Mouse (Mus musculus) MEL (cell line): ENCODE measurements around the gene Olfr1555-ps1. TPM values are rescaled to one million over a fixed set of nuclear protein-coding genes. Genes with fewer than 3 reads are reported as not detected.

ENCODE experiments used
- DNase-seq: peaks from one replicate; pipeline ENCODE4 v3.0.0; 2011; ENCODE audit warnings: low read depth, low spot score
- H3K27ac ChIP-seq: 2 replicates; pipeline ENCODE4 v1.5.1; 2012; ENCODE audit warnings: low read depth, mild to moderate bottlenecking, control low read depth, low read length, moderate library complexity; ENCODE audit not compliant: control insufficient read depth
- H3K27me3 ChIP-seq, 2 experiments: fragments of 150-350 bp in 1 of 2; sonication (generic) in 1 of 2; 2 replicates each; pipeline ENCODE4 v1.6.1; 2012; ENCODE audit warnings: low read length in 2 of 2, mild to moderate bottlenecking in 2 of 2, improper control_type of control experiment in 1 of 2, moderate library complexity in 1 of 2; ENCODE audit not compliant: insufficient read depth in 2 of 2, control insufficient read depth in 1 of 2
- H3K36me3 ChIP-seq, 2 experiments: 2 replicates each; pipeline ENCODE4 v1.6.1; 2012 to 2014; ENCODE audit warnings: low read length in 2 of 2, improper control_type of control experiment in 1 of 2, inconsistent platforms in 1 of 2, mild to moderate bottlenecking in 1 of 2; ENCODE audit not compliant: insufficient read depth in 2 of 2, control insufficient read depth in 1 of 2
- H3K4me1 ChIP-seq, 2 experiments: fragments of 150-350 bp in 1 of 2; sonication (generic) in 1 of 2; 2 replicates each; pipeline ENCODE4 v1.6.1; 2012; ENCODE audit warnings: low read length in 2 of 2, improper control_type of control experiment in 1 of 2, mild to moderate bottlenecking in 1 of 2; ENCODE audit not compliant: insufficient read depth in 2 of 2, control insufficient read depth in 1 of 2
- H3K4me3 ChIP-seq, 2 experiments: fragments of 150-350 bp in 1 of 2; sonication (generic) in 1 of 2; 2 replicates each; pipeline ENCODE4 v1.5.1; 2012; ENCODE audit warnings: low read depth in 2 of 2, low read length in 2 of 2, mild to moderate bottlenecking in 2 of 2, moderate library complexity in 2 of 2, control low read depth in 1 of 2, improper control_type of control experiment in 1 of 2; ENCODE audit not compliant: control insufficient read depth in 1 of 2, insufficient read depth in 1 of 2
- H3K79me2 ChIP-seq: 2 replicates; pipeline ENCODE4 v1.6.1; 2012; ENCODE audit warnings: mild to moderate bottlenecking, low read length, moderate library complexity; ENCODE audit not compliant: control insufficient read depth, poor library complexity, insufficient read depth
- H3K9ac ChIP-seq: 2 replicates; pipeline ENCODE4 v1.6.1; 2012; ENCODE audit warnings: low read depth, mild to moderate bottlenecking, control low read depth, low read length, moderate library complexity; ENCODE audit not compliant: control insufficient read depth, poor library complexity, severe bottlenecking
- H3K9me3 ChIP-seq: fragments of 150-350 bp; sonication (generic); replicated peaks from 2 replicates; pipeline ENCODE4 v1.6.1; 2012; ENCODE audit warnings: mild to moderate bottlenecking, low read length, improper control_type of control experiment, moderate library complexity; ENCODE audit not compliant: insufficient read depth
- ELF1 ChIP-seq: IDR thresholded peaks from 2 replicates; pipeline ENCODE4 v1.6.1; 2014; ENCODE audit warnings: low read depth, mild to moderate bottlenecking, inconsistent platforms, low read length, improper control_type of control experiment, moderate library complexity
- MXI1 ChIP-seq: IDR thresholded peaks from 2 replicates; pipeline ENCODE4 v1.6.1; 2011; ENCODE audit warnings: mild to moderate bottlenecking, low read depth, low read length, improper control_type of control experiment
- MYB ChIP-seq: IDR thresholded peaks from 2 replicates; pipeline ENCODE4 v1.6.1; 2011; ENCODE audit warnings: mild to moderate bottlenecking, low read depth, low read length, improper control_type of control experiment
- NELFE ChIP-seq: IDR thresholded peaks from 2 replicates; pipeline ENCODE4 v1.6.1; 2011; ENCODE audit warnings: low read depth, low read length, improper control_type of control experiment
- NRF1 ChIP-seq: IDR thresholded peaks from 2 replicates; pipeline ENCODE4 v1.6.1; 2014; ENCODE audit warnings: low read depth, mild to moderate bottlenecking, inconsistent platforms, low read length, improper control_type of control experiment, moderate library complexity; ENCODE audit not compliant: poor library complexity, insufficient read depth, severe bottlenecking
- RAD21 ChIP-seq: IDR thresholded peaks from 2 replicates; pipeline ENCODE4 v1.6.1; 2011; ENCODE audit warnings: mild to moderate bottlenecking, low read depth, low read length, improper control_type of control experiment
- USF1 ChIP-seq: IDR thresholded peaks from 2 replicates; pipeline ENCODE4 v1.6.1; 2014; ENCODE audit warnings: low read depth, mild to moderate bottlenecking, inconsistent platforms, low read length, improper control_type of control experiment, moderate library complexity
- USF2 ChIP-seq, 2 experiments: IDR thresholded peaks; 2 replicates each; pipeline ENCODE4 v1.6.1; 2011 to 2012; ENCODE audit warnings: improper control_type of control experiment in 2 of 2, low read length in 2 of 2, borderline replicate concordance in 1 of 2, inconsistent platforms in 1 of 2, low read depth in 1 of 2, mild to moderate bottlenecking in 1 of 2; ENCODE audit not compliant: insufficient read depth in 1 of 2
- ZC3H11A ChIP-seq: IDR thresholded peaks from 2 replicates; pipeline ENCODE4 v1.6.1; 2012; ENCODE audit warnings: low read depth, mild to moderate bottlenecking, inconsistent platforms, low read length, improper control_type of control experiment
- ZNF384 ChIP-seq: IDR thresholded peaks from 2 replicates; pipeline ENCODE4 v1.6.1; 2012; ENCODE audit warnings: low read depth, mild to moderate bottlenecking, inconsistent platforms, low read length, improper control_type of control experiment
- polyA plus RNA-seq, 2 experiments: library from polyadenylated mRNA; stranded (reverse) in 1 of 2; unstranded in 1 of 2; fragments of >175 nt in 1 of 2; fragments of >200 nt in 1 of 2; gene quantifications; 2 replicates each; pipeline versions ENCODE4 v1.2.1 to v1.2.4; 2012; ENCODE audit warnings: low replicate concordance in 2 of 2, low read depth in 1 of 2; ENCODE audit not compliant: insufficient read length in 2 of 2, insufficient read depth in 1 of 2, missing spikeins in 1 of 2
- total RNA-seq: library from RNA; depleted of rRNA; stranded (reverse); fragments of 300-350 nt; gene quantifications from 2 replicates; pipeline ENCODE4 v1.2.3, GENCODE M21; 2012; rRNA removed

The Olfr1555-ps1 gene
- total and polyA plus RNA-seq, 3 experiments, result not detected

DNA sequence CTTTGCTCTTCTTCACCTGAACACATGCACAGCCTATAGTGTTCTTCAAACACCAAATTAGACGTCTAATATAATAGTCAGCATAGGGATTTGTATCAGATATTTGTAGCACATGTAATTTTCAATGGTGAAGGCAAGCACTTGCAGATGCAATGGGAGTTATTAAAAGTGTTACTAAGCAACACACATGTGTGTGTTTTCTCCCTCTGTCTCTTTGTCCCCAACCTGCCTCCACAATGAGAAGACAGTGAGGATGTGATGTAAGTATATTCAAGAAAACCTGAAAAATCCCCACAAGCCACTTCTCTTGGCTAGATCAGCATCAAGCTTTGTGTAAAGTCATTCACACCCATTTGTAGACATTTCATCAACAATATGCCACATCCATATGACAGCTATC lies 54.1 kb downstream of the Olfr1555-ps1 start, which contains the start of gene Olfr1428:
TSS of gene Olfr1428 (minus strand) at position 101 of the 400 bp plus-strand sequence.
- H3K4me1 ChIP-seq, result no peaks in the 10 kb centered on the region
- DNase-seq, result no peak
- H3K27me3 ChIP-seq, result no peaks in the 10 kb centered on the region
- H3K36me3 ChIP-seq, result no peaks in the 10 kb centered on the region
- H3K4me3 ChIP-seq, result no peak within 1 kb of the TSS
- TF ChIP-seq ZC3H11A, result no peak
- TF ChIP-seq NELFE, result no peak
- TF ChIP-seq ZNF384, result no peak
- no peak for TF ChIP-seq RAD21
- TF ChIP-seq USF2 (IDR thresholded peaks at IDR 0.05; ENCODE audit: borderline replicate concordance in 1 of 2, insufficient read depth in 1 of 2, low read depth in 1 of 2, low read length in 2 of 2), result no peak
- TF ChIP-seq MXI1, result no peak
- no peak for TF ChIP-seq NRF1
- no peak for TF ChIP-seq ELF1
- no peak for TF ChIP-seq MYB
- TF ChIP-seq USF1, result no peak
- TF ChIP-seq, all 39 proteins: peak for 0
- H3K9me3 ChIP-seq, result no peaks in the 10 kb centered on the region
- no peak within 1 kb of the TSS for H3K27ac ChIP-seq
- H3K9ac ChIP-seq, result no peak within 1 kb of the TSS
- H3K79me2 ChIP-seq, result no peaks in the 10 kb centered on the region

Other genes starting within 250 kb of the Olfr1555-ps1 start
- gene Osbp, start 204.2 kb downstream of the Olfr1555-ps1 start, total RNA-seq, result 16.4 and 16.5 TPM in 2 replicates
- gene Osbp, start 204.2 kb downstream of the Olfr1555-ps1 start, polyA plus RNA-seq, result 10 to 100 TPM; 38.8 to 64.6 TPM
- gene Olfr1423, start 128.8 kb downstream of the Olfr1555-ps1 start, total RNA-seq, result 0.04 TPM in 1 of 2 replicates, not detected in the other
- under 1 TPM in 1 of 2 experiments, not detected in 1; 0.25 TPM for gene Olfr1423, start 128.8 kb downstream of the Olfr1555-ps1 start, polyA plus RNA-seq
- not detected in 2 replicates for gene Olfr1424, start 107.4 kb downstream of the Olfr1555-ps1 start, total RNA-seq
- not detected for gene Olfr1424, start 107.4 kb downstream of the Olfr1555-ps1 start, polyA plus RNA-seq
- gene Olfr1425, start 92.4 kb downstream of the Olfr1555-ps1 start, total RNA-seq, result not detected in 2 replicates
- gene Olfr1425, start 92.4 kb downstream of the Olfr1555-ps1 start, polyA plus RNA-seq, result not detected
- not detected in 2 replicates for gene Olfr1426, start 78.1 kb downstream of the Olfr1555-ps1 start, total RNA-seq
- gene Olfr1426, start 78.1 kb downstream of the Olfr1555-ps1 start, polyA plus RNA-seq, result not detected
- not detected in 2 replicates for gene Olfr1427, start 66.8 kb downstream of the Olfr1555-ps1 start, total RNA-seq
- not detected for gene Olfr1427, start 66.8 kb downstream of the Olfr1555-ps1 start, polyA plus RNA-seq
- not detected in 2 replicates for gene Olfr1428, start 54.2 kb downstream of the Olfr1555-ps1 start, total RNA-seq
- not detected for gene Olfr1428, start 54.2 kb downstream of the Olfr1555-ps1 start, polyA plus RNA-seq
- gene Olfr76, start 46.9 kb downstream of the Olfr1555-ps1 start, total RNA-seq, result not detected in 2 replicates
- under 1 TPM in 1 of 2 experiments, not detected in 1; 0.03 TPM for gene Olfr76, start 46.9 kb downstream of the Olfr1555-ps1 start, polyA plus RNA-seq
- not detected in 2 replicates for gene Olfr1431, start 30.5 kb upstream of the Olfr1555-ps1 start, total RNA-seq
- gene Olfr1431, start 30.5 kb upstream of the Olfr1555-ps1 start, polyA plus RNA-seq, result not detected
- gene Olfr1432, start 62.5 kb upstream of the Olfr1555-ps1 start, total RNA-seq, result not detected in 2 replicates
- gene Olfr1432, start 62.5 kb upstream of the Olfr1555-ps1 start, polyA plus RNA-seq, result not detected
- gene Olfr262, start 71.5 kb upstream of the Olfr1555-ps1 start, total RNA-seq, result not detected in 2 replicates
- gene Olfr262, start 71.5 kb upstream of the Olfr1555-ps1 start, polyA plus RNA-seq, result not detected
- not detected in 2 replicates for gene Olfr235, start 90.9 kb upstream of the Olfr1555-ps1 start, total RNA-seq
- not detected for gene Olfr235, start 90.9 kb upstream of the Olfr1555-ps1 start, polyA plus RNA-seq
- not detected in 2 replicates for gene Olfr1434, start 109.7 kb upstream of the Olfr1555-ps1 start, total RNA-seq
- gene Olfr1434, start 109.7 kb upstream of the Olfr1555-ps1 start, polyA plus RNA-seq, result not detected
- gene Olfr1436, start 129.0 kb upstream of the Olfr1555-ps1 start, total RNA-seq, result not detected in 2 replicates
- not detected for gene Olfr1436, start 129.0 kb upstream of the Olfr1555-ps1 start, polyA plus RNA-seq
- gene Olfr1437, start 155.0 kb upstream of the Olfr1555-ps1 start, total RNA-seq, result not detected in 2 replicates
- gene Olfr1437, start 155.0 kb upstream of the Olfr1555-ps1 start, polyA plus RNA-seq, result not detected
- not detected in 2 replicates for gene Olfr1438-ps1, start 165.8 kb upstream of the Olfr1555-ps1 start, total RNA-seq
- under 1 TPM in 1 of 2 experiments, not detected in 1; 0.03 TPM for gene Olfr1438-ps1, start 165.8 kb upstream of the Olfr1555-ps1 start, polyA plus RNA-seq
- gene Olfr1440, start 217.2 kb upstream of the Olfr1555-ps1 start, total RNA-seq, result not detected in 2 replicates
- gene Olfr1440, start 217.2 kb upstream of the Olfr1555-ps1 start, polyA plus RNA-seq, result under 1 TPM in 1 of 2 experiments, not detected in 1; 0.01 TPM
- gene Olfr1441, start 247.3 kb upstream of the Olfr1555-ps1 start, total RNA-seq, result not detected in 2 replicates
- gene Olfr1441, start 247.3 kb upstream of the Olfr1555-ps1 start, polyA plus RNA-seq, result under 1 TPM in 1 of 2 experiments, not detected in 1; 0.03 TPM